Mouse (Mus musculus): ENCODE measurements around the gene Ccdc78. TPM values are rescaled to one million over a fixed set of nuclear protein-coding genes. Genes with fewer than 3 reads are reported as not detected.

Gene Ccdc78
- polyA plus RNA-seq, 1 experiment from 2014 or later: 0.04 TPM

- peaks cover 31% of the 10 kb centered on the region for H3K4me1 ChIP-seq (ENCODE audit: control insufficient read depth, low read depth, low read length)
- peak overlapping the region; percentile 92 for H3K27ac ChIP-seq (ENCODE audit: low read length)
- H3K9me3 ChIP-seq (replicated peaks; ENCODE audit: control insufficient read depth, low read length): no peaks in the 10 kb centered on the region
- no peaks in the 10 kb centered on the region for H3K36me3 ChIP-seq (ENCODE audit: control insufficient read depth, insufficient read depth)
- peak overlapping the region; percentile 86 for H3K4me3 ChIP-seq (ENCODE audit: low read depth, low read length)
- no peaks in the 10 kb centered on the region for H3K27me3 ChIP-seq (ENCODE audit: control insufficient read depth, insufficient read depth, low read depth, low read length)
- no peak for ATAC-seq (ENCODE audit: low read depth)
- peak overlapping the region; percentile 78 for H3K9ac ChIP-seq (ENCODE audit: low read depth, low read length)
- WGBS (ENCODE audit: insufficient replicate concordance): 27% methylated on average over 19 of the region's 19 CpGs
- H3K4me2 ChIP-seq (ENCODE audit: low read depth, low read length): peak overlapping the region; percentile 91
Observed at GRCm38 (mm10) chr17:25791320-25791842, 5.0 kb downstream of the Ccdc78 start.

GRCm38 (mm10) chr17:25791843-25792527, 5.6 kb downstream of the Ccdc78 start:
- peak overlapping the region; percentile 92 for H3K27ac ChIP-seq (ENCODE audit: low read length)
- H3K36me3 ChIP-seq (ENCODE audit: control insufficient read depth, insufficient read depth): no peaks in the 10 kb centered on the region
- peak overlapping the region; percentile 91 for H3K4me2 ChIP-seq (ENCODE audit: low read depth, low read length)
- peak overlapping the region; percentile 86 for H3K4me3 ChIP-seq (ENCODE audit: low read depth, low read length)
- H3K9me3 ChIP-seq (replicated peaks; ENCODE audit: control insufficient read depth, low read length): no peaks in the 10 kb centered on the region
- peak overlapping the region; percentile 78 for H3K9ac ChIP-seq (ENCODE audit: low read depth, low read length)
- peaks cover 33% of the 10 kb centered on the region for H3K4me1 ChIP-seq (ENCODE audit: control insufficient read depth, low read depth, low read length)
- H3K27me3 ChIP-seq (ENCODE audit: control insufficient read depth, insufficient read depth, low read depth, low read length): no peaks in the 10 kb centered on the region
- ATAC-seq (ENCODE audit: low read depth): peak; percentile 66
- under 1% methylated on average over 45 of the region's 45 CpGs for WGBS (ENCODE audit: insufficient replicate concordance)

- no peaks in the 10 kb centered on the region for H3K36me3 ChIP-seq (ENCODE audit: control insufficient read depth, insufficient read depth)
- H3K27me3 ChIP-seq (ENCODE audit: control insufficient read depth, insufficient read depth, low read depth, low read length): no peaks in the 10 kb centered on the region
- no peaks in the 10 kb centered on the region for H3K9me3 ChIP-seq (replicated peaks; ENCODE audit: control insufficient read depth, low read length)
- peak within 1 kb of the TSS; percentile 91 for H3K4me2 ChIP-seq (ENCODE audit: low read depth, low read length)
- H3K4me1 ChIP-seq (ENCODE audit: control insufficient read depth, low read depth, low read length): peaks cover 38% of the 10 kb centered on the region
- H3K4me3 ChIP-seq (ENCODE audit: low read depth, low read length): peak within 1 kb of the TSS; percentile 86
- ATAC-seq (ENCODE audit: low read depth): peak; percentile 57
- peak within 1 kb of the TSS; percentile 92 for H3K27ac ChIP-seq (ENCODE audit: low read length)
- WGBS (ENCODE audit: insufficient replicate concordance): 1% methylated on average over 14 of the region's 14 CpGs
- peak within 1 kb of the TSS; percentile 78 for H3K9ac ChIP-seq (ENCODE audit: low read depth, low read length)
Observed at GRCm38 (mm10) chr17:25792615-25793014, 6.2 kb downstream of the Ccdc78 start, which contains the start of gene Fam173a. Gene Fam173a, minus strand, starts transcription at chr17:25792901.

GRCm38 (mm10) chr17:25794197-25794596, 7.8 kb downstream of the Ccdc78 start:
- no peak overlapping the region for H3K27ac ChIP-seq (ENCODE audit: low read length)
- H3K27me3 ChIP-seq (ENCODE audit: control insufficient read depth, insufficient read depth, low read depth, low read length): no peaks in the 10 kb centered on the region
- H3K4me3 ChIP-seq (ENCODE audit: low read depth, low read length): no peak overlapping the region
- WGBS (ENCODE audit: insufficient replicate concordance): 72% methylated on average over 13 of the region's 13 CpGs
- H3K36me3 ChIP-seq (ENCODE audit: control insufficient read depth, insufficient read depth): no peaks in the 10 kb centered on the region
- H3K9me3 ChIP-seq (replicated peaks; ENCODE audit: control insufficient read depth, low read length): no peaks in the 10 kb centered on the region
- H3K9ac ChIP-seq (ENCODE audit: low read depth, low read length): no peak overlapping the region
- H3K4me1 ChIP-seq (ENCODE audit: control insufficient read depth, low read depth, low read length): peaks cover 38% of the 10 kb centered on the region
- no peak for ATAC-seq (ENCODE audit: low read depth)
- no peak overlapping the region for H3K4me2 ChIP-seq (ENCODE audit: low read depth, low read length)

- 84% methylated on average over 17 of the region's 17 CpGs for WGBS (ENCODE audit: insufficient replicate concordance)
- Histone ChIP-seq H3K9me3 (replicated peaks; ENCODE audit: control insufficient read depth, low read length) (no peaks in the 10 kb centered on the region), H3K27me3 (ENCODE audit: control insufficient read depth, insufficient read depth, low read depth, low read length) (no peaks in the 10 kb centered on the region), H3K36me3 (ENCODE audit: control insufficient read depth, insufficient read depth) (no peaks in the 10 kb centered on the region), H3K4me2 (ENCODE audit: low read depth, low read length) (no peak overlapping the region), H3K4me3 (ENCODE audit: low read depth, low read length) (no peak overlapping the region), H3K4me1 (ENCODE audit: control insufficient read depth, low read depth, low read length) (peaks cover 38% of the 10 kb centered on the region), H3K27ac (ENCODE audit: low read length) (no peak overlapping the region), H3K9ac (ENCODE audit: low read depth, low read length) (no peak overlapping the region)
- ATAC-seq (ENCODE audit: low read depth): no peak
Observed at GRCm38 (mm10) chr17:25794998-25795397, 8.6 kb downstream of the Ccdc78 start.

- Histone ChIP-seq H3K9ac (ENCODE audit: low read depth, low read length) (peak within 1 kb of the TSS; percentile 74), H3K27me3 (ENCODE audit: control insufficient read depth, insufficient read depth, low read depth, low read length) (no peaks in the 10 kb centered on the region), H3K9me3 (replicated peaks; ENCODE audit: control insufficient read depth, low read length) (no peaks in the 10 kb centered on the region), H3K4me2 (ENCODE audit: low read depth, low read length) (peak within 1 kb of the TSS; percentile 94), H3K27ac (ENCODE audit: low read length) (no peak within 1 kb of the TSS), H3K36me3 (ENCODE audit: control insufficient read depth, insufficient read depth) (no peaks in the 10 kb centered on the region), H3K4me1 (ENCODE audit: control insufficient read depth, low read depth, low read length) (peaks cover 38% of the 10 kb centered on the region), H3K4me3 (ENCODE audit: low read depth, low read length) (peak within 1 kb of the TSS; percentile 86)
- 45% methylated on average over 6 of the region's 6 CpGs for whole genome bisulfite sequencing (ENCODE audit: insufficient replicate concordance)
- ATAC-seq (ENCODE audit: low read depth): no peak
Observed at GRCm38 (mm10) chr17:25795609-25796092, 9.3 kb downstream of the Ccdc78 start, which contains the start of gene AC134908.4. Gene AC134908.4, minus strand, starts transcription at chr17:25795659.

- WGBS (ENCODE audit: insufficient replicate concordance): 1% methylated on average over 37 of the region's 37 CpGs
- no peaks in the 10 kb centered on the region for H3K9me3 ChIP-seq (replicated peaks; ENCODE audit: control insufficient read depth, low read length)
- ATAC-seq (ENCODE audit: low read depth): 0 out of 2 replicates have a peak, but pooled peaks have one; percentile 7
Observed at GRCm38 (mm10) chr17:25796211-25796771, 9.9 kb downstream of the Ccdc78 start.

GRCm38 (mm10) chr17:25796951-25797369, 10.6 kb downstream of the Ccdc78 start, which contains the start of gene Metrn:
Gene Metrn, minus strand, starts transcription at chr17:25797136.
- WGBS (ENCODE audit: insufficient replicate concordance): under 1% methylated on average over 28 of the region's 35 CpGs
- no peaks in the 10 kb centered on the region for H3K36me3 ChIP-seq (ENCODE audit: control insufficient read depth, insufficient read depth)
- peak within 1 kb of the TSS; percentile 86 for H3K4me3 ChIP-seq (ENCODE audit: low read depth, low read length)
- peak within 1 kb of the TSS; percentile 94 for H3K4me2 ChIP-seq (ENCODE audit: low read depth, low read length)
- H3K9me3 ChIP-seq (replicated peaks; ENCODE audit: control insufficient read depth, low read length): no peaks in the 10 kb centered on the region
- H3K9ac ChIP-seq (ENCODE audit: low read depth, low read length): peak within 1 kb of the TSS; percentile 74
- H3K4me1 ChIP-seq (ENCODE audit: control insufficient read depth, low read depth, low read length): peaks cover 29% of the 10 kb centered on the region
- peak; percentile 80 for ATAC-seq (ENCODE audit: low read depth)
- peaks cover 5% of the 10 kb centered on the region for H3K27me3 ChIP-seq (ENCODE audit: control insufficient read depth, insufficient read depth, low read depth, low read length)
- peak within 1 kb of the TSS; percentile 27; the same call in 1 of the 2 replicates for H3K27ac ChIP-seq (ENCODE audit: low read length)

More at GRCm38 (mm10) chr17:25796211-25796771, 9.9 kb downstream of the Ccdc78 start:
- H3K4me3 ChIP-seq (ENCODE audit: low read depth, low read length): peak overlapping the region; percentile 86
- no peak overlapping the region for H3K27ac ChIP-seq (ENCODE audit: low read length)
- H3K4me2 ChIP-seq (ENCODE audit: low read depth, low read length): peak overlapping the region; percentile 94
- H3K27me3 ChIP-seq (ENCODE audit: control insufficient read depth, insufficient read depth, low read depth, low read length): peaks cover 2% of the 10 kb centered on the region; the same call in 1 of the 2 replicates
- H3K9ac ChIP-seq (ENCODE audit: low read depth, low read length): peak overlapping the region; percentile 74
- no peaks in the 10 kb centered on the region for H3K36me3 ChIP-seq (ENCODE audit: control insufficient read depth, insufficient read depth)
- peaks cover 32% of the 10 kb centered on the region for H3K4me1 ChIP-seq (ENCODE audit: control insufficient read depth, low read depth, low read length)

All from liver, embryonic 16.5 days (tissue).